Mouse (Mus musculus): ENCODE measurements around the gene Fmnl2.
A peak's percentile ranks its signal among the peaks of the same experiment; 100 is the strongest.

Fmnl2 gene

GRCm38 (mm10) chr2:52858529-52859465 lies 1.1 kb downstream of the Fmnl2 start:
- TF ChIP-seq GATA4 (IDR thresholded peaks at IDR 0.05; ENCODE audit: insufficient replicate concordance, low read length) = no peak

- TF ChIP-seq GATA4 (IDR thresholded peaks at IDR 0.05; ENCODE audit: insufficient replicate concordance, low read length) = no peak
Observed at GRCm38 (mm10) chr2:52859466-52859840, 1.8 kb downstream of the Fmnl2 start.

- TF ChIP-seq GATA4 (IDR thresholded peaks at IDR 0.05; ENCODE audit: insufficient replicate concordance, low read length) = no peak
Observed at GRCm38 (mm10) chr2:52860111-52860775, 2.6 kb downstream of the Fmnl2 start.

GRCm38 (mm10) chr2:52862046-52862759 lies 4.5 kb downstream of the Fmnl2 start:
- TF ChIP-seq GATA4 (IDR thresholded peaks at IDR 0.05; ENCODE audit: insufficient replicate concordance, low read length) = no peak

GRCm38 (mm10) chr2:52862760-52863124 lies 5.1 kb downstream of the Fmnl2 start:
- TF ChIP-seq GATA4 (IDR thresholded peaks at IDR 0.05; ENCODE audit: insufficient replicate concordance, low read length) = no peak

GRCm38 (mm10) chr2:52864635-52865034 lies 7.0 kb downstream of the Fmnl2 start:
- no peak for TF ChIP-seq GATA4 (IDR thresholded peaks at IDR 0.05; ENCODE audit: insufficient replicate concordance, low read length)

- TF ChIP-seq GATA4 (IDR thresholded peaks at IDR 0.05; ENCODE audit: insufficient replicate concordance, low read length) = no peak
Observed at GRCm38 (mm10) chr2:52866151-52866550, 8.5 kb downstream of the Fmnl2 start.

- TF ChIP-seq GATA4 (IDR thresholded peaks at IDR 0.05; ENCODE audit: insufficient replicate concordance, low read length) = no peak
Observed at GRCm38 (mm10) chr2:52867781-52868180, 10.1 kb downstream of the Fmnl2 start.

GRCm38 (mm10) chr2:52868181-52868580 lies 10.5 kb downstream of the Fmnl2 start:
- TF ChIP-seq GATA4 (IDR thresholded peaks at IDR 0.05; ENCODE audit: insufficient replicate concordance, low read length) = no peak

GRCm38 (mm10) chr2:52872636-52873035 lies 15.0 kb downstream of the Fmnl2 start:
- TF ChIP-seq GATA4 (IDR thresholded peaks at IDR 0.05; ENCODE audit: insufficient replicate concordance, low read length) = peak; percentile 66; the same call in 1 of the 2 replicates

- TF ChIP-seq GATA4 (IDR thresholded peaks at IDR 0.05; ENCODE audit: insufficient replicate concordance, low read length) = no peak
Observed at GRCm38 (mm10) chr2:52873276-52874063, 15.8 kb downstream of the Fmnl2 start.

- no peak for TF ChIP-seq GATA4 (IDR thresholded peaks at IDR 0.05; ENCODE audit: insufficient replicate concordance, low read length)
Observed at GRCm38 (mm10) chr2:52874721-52875120, 17.1 kb downstream of the Fmnl2 start.

- no peak for TF ChIP-seq GATA4 (IDR thresholded peaks at IDR 0.05; ENCODE audit: insufficient replicate concordance, low read length)
Observed at GRCm38 (mm10) chr2:52875801-52876200, 18.1 kb downstream of the Fmnl2 start.

GRCm38 (mm10) chr2:52883401-52883800 lies 25.7 kb downstream of the Fmnl2 start:
- TF ChIP-seq GATA4 (IDR thresholded peaks at IDR 0.05; ENCODE audit: insufficient replicate concordance, low read length) = no peak

- TF ChIP-seq GATA4 (IDR thresholded peaks at IDR 0.05; ENCODE audit: insufficient replicate concordance, low read length) = no peak
Observed at GRCm38 (mm10) chr2:52884082-52884481, 26.4 kb downstream of the Fmnl2 start.
